Mouse (Mus musculus) T-helper 17 cell (primary cell): ENCODE measurements around the gene Kntc1.
"Not testable (repeated sequence)": the region's sequence is repeated elsewhere in the genome, so short reads cannot be mapped to it uniquely, and the experiment has no call there.

ENCODE experiments used
- in situ Hi-C, 2 experiments: fragments of 300-600 bp; cut with MboI, MseI; formaldehyde crosslinking; loops; 1 replicate in 1 of 2; 2 replicates in 1 of 2; pipeline ENCODE4 v1.15.1; 2025; ENCODE audit warnings: high pct_unique_total_duplicates in 2 of 2

The Kntc1 gene

DNA sequence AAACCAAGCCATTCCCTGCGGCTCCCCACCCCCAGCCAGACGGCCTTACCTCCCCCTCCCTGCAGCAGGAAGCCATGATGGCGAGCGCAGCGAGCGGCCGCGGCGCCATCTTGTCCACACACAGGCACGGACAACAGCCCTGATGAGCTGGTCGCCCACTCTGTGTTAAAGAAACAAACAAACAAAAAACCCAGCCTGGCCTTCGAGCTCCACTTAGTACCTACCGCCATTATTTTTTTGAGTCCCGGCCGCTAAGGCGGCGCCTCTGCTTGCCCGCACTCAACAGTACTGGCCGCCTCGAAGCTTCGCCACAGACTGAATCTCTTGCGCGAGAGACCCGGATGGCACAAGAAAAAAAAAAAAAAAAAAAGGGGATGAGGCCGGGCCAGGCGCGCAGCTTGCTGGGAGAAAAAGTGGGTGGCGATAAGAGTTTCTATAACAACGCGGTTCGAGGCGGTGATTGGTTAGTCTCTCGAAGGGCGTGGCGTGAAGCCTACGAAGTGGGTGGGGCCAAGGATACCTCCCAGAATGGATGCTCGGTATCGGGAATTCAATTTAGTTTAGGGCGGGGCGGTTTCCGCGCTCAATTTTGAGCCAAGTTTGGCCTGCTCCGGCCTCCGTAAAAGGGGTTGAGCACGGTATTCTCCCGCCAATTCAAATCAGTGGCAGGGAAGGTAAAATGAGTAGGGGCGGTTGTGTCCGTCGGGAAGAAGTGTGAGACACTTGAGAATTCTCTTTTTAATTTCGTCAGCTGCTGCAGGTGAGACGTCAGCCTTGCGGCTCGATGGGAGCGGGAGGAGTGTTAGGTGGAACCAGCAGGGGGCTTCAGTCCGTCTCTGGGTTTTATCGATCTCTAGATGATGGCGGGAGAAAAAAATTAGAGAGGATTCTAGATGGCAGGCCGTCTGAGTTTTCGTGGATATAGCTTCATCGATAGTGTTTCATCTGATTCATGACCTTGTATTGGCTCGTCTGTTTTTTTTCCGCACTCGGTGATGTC, at the start of gene Kntc1, which contains the start of gene Rsrc2:
Gene Kntc1 (plus strand): TSS at position 652 of the 1,000 bp plus-strand sequence.
Gene Rsrc2 (minus strand): TSS at position 350 of the 1,000 bp plus-strand sequence.
- in situ Hi-C loops = loop anchor here (25.0 kb wide), 2 partner anchors 1287 to 1312 kb away; no protein-coding TSS in a partner anchor

DNA sequence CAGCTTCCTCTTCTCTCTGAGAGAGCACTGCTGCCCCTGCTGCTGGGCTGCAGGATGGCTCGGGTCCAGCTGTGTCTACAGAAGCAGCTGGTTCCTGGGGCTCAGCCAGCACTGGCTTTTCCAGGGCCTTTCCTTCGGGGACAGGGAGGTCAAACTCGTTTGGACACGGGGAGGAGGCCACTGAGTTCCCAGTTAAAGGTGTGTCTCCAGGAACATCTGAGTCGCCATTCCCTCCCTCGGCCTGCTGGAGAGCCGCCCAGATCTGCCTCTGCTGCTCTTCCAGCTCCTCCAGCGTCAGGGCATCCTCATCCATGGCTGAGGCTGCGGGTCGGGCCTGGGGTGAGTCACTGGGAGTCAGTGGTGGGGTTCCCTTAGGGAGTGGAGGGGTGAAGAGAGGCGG, 48.9 kb upstream of the Kntc1 start:
- in situ Hi-C loops = loop anchor here (5.0 kb wide), 2 partner anchors 48 to 73 kb away; no protein-coding TSS in a partner anchor

DNA sequence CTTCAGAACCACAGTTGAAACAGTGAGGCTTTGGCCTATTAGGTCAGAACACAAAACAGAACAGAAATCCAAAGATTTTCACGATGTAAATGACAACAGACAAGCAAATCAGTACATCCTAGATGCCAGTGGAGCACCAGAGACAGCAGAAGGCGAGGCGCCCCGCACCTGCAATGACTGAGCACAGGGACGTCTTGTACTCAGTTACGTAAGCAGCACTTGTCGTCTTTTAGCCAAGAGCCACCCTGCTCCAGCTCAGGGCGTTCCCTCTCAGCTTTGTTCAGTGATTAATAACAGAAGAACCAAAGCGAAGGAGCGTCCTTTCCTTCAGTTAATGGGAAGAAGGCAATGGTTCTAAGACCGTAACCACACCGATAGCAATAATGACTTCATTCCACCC, 40.9 kb upstream of the Kntc1 start:
- in situ Hi-C loops = no loop called here

DNA sequence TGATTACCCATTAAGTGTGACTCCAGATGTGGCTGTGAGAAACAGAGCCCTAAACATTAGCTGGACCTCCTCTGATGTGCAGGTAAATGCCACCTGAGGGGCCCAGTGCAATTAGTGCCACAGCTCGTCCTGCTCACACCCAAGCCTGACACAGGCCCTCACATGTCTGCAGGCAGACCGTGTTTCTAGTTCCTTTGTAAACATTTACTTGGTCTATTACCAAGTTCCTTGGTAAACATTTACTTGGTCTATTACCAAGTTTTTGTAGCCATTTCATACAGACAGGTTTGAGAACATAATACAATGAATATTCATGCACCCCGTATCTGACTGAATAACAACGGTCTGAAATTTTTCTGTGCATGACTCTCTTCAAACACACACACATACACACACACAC, 39.9 kb upstream of the Kntc1 start:
- in situ Hi-C loops = no loop called here

DNA sequence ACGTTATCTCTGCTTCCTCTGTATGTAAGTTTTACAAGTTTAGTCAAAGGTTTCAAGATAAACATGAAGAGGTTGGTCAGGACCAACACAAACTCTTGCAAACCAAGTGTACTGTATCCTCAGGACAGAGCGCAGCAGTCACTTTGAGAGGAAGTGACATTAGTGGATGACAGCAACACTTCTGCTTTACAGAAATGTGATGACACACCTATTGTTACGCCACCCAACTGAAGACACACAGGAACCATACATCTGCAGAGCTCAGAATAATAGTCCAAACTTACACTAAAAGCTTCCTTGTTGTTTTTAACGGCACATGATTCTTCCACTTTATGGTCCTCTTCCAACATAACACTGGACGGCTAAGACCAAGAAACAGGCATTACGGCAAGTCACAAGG, 35.7 kb upstream of the Kntc1 start:
- in situ Hi-C loops = no loop called here

DNA sequence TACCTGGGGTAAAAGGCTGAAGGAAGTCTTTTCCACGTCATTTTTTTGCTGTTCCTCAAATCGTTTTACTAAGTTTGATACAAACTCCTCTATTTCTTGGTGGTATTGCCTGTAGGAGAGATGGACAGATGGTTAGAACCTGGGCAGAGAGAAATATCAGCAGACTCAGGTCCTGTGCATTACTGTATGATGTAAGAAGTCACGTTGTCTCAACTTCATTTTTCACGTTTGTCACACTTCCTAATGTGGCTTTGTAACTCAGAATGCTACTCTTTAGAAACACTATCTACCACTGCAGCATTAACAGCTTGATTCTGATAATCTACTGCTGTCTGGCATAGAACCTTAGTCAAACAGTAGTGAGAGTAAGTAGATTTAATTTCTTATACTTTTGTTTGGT, 34.9 kb upstream of the Kntc1 start:
- in situ Hi-C loops = no loop called here

DNA sequence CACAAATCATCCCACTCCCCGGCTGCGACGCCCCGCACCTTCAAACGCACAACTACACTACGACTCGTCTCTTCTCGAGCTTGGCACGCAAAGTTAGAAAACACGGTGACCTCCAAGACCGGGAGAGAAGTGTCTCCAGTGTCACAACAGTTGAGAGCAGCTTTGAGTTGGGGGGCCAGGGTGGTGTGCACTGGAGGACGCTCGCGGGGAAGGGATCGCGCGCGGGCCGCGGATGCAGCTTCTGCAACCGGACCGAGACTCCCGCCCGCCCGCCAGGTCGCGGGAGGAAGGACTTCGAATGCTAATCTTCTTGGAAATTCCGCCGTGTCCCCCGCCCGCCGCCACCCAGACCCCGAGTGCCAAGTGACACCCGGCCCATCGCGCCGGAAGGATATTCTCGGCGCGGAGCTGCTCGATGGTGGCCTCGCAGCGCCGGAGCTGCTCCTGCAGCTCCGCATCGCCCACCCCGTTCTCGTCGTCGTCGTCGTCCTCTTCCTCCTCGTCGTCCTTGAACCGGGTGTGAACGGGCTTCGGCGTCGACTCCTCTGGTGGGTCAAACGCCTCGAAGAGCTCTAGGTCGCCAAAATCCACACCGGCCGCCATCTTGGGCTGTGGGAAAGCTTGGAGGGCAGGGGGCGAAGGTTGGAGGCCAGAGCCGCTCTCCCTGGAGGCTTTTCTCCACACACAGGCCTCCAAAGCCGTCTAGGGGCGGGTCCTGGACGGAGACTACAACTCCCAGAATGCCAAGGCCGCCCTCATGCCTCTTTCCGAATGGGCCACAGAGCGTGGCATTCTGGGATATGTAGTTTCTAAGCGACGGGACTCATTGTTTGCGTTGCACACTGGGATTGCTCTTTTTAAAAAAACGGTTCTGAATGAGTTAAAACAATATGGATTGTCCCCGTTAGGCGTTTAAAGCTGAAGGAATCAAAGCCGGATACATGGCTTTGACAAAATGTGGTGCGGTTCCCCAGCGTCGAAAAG, 28.9 kb upstream of the Kntc1 start, which contains the start of gene Zcchc8:
Gene Zcchc8 (minus strand): TSS at position 773 of the 984 bp plus-strand sequence.
- in situ Hi-C loops = no loop called here

DNA sequence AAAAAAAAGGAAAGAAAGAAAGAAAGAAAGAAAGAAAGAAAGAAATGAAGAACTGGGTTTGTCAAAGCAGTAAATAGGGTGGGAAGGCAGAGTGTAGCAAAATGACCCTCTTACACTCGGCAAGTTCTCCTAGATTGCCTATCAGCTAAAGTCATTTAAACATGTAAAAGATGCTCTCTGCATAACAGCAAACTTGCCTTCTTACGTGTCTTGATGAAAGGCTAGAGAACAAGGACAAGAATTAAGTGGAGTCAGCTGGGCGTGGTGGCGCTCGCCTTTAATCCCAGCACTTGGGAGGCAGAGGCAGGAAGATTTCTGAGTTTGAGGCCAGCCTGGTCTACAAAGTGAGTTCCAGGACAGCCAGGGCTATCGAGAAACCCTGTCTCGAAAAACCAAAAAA, 25.7 kb upstream of the Kntc1 start:
- in situ Hi-C loops = not testable (repeated sequence)

DNA sequence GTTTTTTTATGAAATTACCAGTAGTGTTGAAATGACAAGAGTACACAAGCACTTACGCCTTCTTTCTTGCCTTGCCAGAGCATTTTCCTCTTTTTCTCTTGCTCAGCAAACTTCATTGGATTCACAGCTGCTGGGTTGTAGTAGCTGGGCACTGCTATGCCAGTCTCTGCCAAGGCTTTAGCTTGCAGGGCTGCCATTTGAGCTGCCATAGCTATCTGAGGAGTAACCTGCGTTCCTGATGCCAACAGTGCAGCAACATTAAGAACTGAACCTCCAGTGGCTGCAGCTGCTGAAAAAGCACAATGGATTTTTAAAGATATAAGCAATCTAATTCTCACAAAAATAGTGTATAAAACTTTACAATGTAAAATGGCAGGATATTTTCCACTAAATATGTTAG, 18.5 kb upstream of the Kntc1 start:
- in situ Hi-C loops = no loop called here

DNA sequence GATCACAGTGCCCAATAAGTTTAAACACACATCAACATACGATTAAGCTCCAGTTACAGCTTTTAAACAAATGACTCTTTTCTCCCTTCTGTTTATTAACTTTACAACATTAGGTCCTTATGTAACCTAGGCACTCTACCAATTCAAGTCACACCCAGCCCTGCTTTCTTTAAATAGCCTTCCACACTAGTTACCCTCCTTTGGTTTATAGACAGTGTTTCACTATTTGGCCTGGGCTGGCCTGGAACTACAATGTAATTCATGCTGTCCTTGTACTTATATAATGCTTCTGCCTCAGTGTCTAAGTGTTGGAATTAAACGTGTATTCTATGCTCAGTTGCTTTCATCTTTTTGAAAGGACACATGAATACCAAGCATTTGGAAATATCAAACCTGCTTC, 5.2 kb upstream of the Kntc1 start:
- in situ Hi-C loops = no loop called here

DNA sequence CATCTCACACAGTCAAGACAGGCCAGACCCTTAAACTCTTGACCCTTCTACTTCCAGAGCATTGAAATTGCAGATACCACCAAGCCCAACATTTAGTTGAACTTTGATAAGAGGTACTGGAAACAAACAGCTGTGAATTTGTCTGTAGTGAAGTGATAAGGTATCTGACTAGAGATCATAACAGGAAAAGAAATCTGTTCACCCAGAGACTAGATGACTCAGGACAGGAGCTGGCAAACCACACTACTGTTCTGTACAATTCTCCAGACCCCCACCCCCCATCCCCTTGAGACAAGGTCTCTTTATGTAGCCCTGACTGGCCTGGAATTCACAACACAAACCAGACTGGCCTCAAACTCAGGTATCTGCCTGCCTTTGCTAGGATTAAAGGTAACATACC, 3.3 kb upstream of the Kntc1 start:
- in situ Hi-C loops = no loop called here

DNA sequence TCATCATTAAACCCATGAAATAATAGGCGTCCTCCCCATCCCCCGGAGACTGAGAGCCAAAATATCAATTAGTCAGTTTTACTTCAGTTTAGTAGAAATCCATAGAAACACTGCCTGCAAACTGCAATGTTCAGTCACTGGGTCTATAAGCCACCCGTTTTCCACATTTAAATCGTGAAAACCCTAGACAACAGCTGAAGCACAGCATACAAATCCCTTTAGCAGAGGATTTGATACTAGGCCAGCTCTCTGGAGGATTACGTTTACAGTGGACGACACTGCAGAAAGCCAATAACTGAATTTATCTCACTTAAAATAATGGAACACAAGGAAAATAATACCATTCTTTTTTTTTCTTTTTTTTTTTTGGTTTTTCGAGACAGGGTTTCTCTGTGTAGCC, 1.9 kb upstream of the Kntc1 start:
- in situ Hi-C loops = no loop called here

DNA sequence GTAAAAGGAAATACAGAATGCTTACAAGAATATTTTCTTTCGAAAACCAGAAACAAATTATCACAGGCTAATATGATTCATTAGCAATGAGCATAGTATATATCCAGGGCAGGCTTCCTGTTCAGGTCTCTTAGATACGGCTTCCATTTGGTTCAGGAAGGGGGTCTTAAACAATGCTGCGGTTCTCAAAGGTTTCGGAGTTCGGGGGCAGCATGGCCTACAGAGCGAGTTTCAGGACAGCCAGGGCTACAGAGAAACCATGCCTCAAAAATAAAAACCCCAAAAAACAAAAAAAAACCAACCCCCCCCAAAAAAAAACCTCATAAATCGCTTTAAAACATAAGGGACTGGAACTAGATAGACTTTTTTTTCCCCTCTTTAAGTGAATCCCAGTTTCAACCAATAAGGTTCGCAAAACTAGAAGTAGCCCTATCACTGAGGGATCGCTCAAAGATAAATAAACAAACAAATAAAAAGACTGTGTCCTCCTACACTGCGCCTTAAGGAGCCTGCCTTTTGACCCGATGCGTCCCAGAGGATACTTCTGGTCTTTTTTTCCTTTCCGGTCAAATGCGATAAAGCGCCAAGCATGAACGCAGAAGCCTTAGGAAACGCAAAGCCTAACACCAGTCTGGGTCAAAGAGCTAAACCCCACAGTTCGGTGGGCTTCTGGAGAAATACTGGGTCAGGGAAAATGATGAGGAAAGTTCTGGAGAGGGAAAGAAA, 1.0 kb upstream of the Kntc1 start:
- in situ Hi-C loops = no loop called here

DNA sequence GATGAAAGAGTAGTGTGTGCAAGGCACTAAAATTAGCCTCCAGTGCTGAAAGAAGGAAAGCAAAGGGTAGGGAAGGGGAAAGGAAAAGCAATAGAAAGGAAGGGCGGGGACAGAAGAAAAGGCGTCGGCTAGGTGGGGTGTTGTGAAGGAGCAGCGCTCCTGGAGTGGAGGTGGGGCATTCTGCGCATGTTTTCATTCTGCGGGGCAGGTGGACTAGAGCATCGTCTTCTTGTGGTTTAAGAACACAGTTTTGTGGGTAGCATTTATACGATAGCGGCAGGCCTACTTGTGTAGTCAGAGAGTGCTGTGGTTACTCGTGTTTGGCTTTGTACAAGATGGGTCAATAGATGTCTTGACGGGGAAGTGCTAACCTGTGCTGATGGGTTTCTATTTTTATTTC, 16.0 kb downstream of the Kntc1 start:
- in situ Hi-C loops = loop anchor here (25.0 kb wide), 2 partner anchors 1303 to 1328 kb away; no protein-coding TSS in a partner anchor

DNA sequence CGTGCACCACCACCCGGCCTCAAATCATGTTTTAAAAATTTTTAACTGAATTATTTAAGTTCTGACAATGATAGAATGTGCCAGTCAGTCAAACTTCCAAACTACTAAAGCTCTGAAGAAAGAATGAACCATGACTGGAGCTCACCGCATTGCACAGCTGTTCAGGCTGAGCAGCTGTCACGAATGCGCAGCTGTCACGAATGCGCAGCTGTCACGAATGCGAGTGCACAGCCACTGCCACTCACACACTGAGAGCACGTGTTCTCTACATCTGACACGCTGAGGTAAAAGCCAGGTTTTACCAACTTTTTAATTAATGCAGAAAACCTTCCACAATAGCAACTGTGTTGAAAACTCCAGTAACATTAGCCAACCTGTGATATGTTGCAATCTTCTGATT, 16.9 kb downstream of the Kntc1 start:
- in situ Hi-C loops = loop anchor here (25.0 kb wide), 2 partner anchors 1304 to 1329 kb away; no protein-coding TSS in a partner anchor

DNA sequence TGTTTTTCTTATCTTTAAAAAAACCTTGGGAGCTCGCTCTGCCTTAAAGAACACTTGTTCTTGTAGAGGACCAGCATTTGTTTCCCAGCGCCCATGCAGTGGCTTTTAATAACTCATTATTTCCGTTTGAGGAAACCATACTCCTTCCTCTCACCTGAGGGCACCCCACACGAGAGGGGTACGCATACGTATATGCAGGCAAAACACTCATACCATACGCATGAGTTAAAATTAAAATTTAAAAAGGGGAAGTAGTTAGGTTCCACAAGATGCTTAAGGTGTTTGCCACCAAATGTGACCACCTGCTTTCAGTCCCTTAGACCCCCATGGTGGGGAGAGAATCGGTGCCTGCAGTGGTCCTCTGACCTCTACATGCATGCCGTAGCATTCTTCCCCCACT, 23.9 kb downstream of the Kntc1 start:
- in situ Hi-C loops = loop anchor here (10.0 to 25.0 kb wide), 3 partner anchors 611 to 1336 kb away; no protein-coding TSS in a partner anchor

DNA sequence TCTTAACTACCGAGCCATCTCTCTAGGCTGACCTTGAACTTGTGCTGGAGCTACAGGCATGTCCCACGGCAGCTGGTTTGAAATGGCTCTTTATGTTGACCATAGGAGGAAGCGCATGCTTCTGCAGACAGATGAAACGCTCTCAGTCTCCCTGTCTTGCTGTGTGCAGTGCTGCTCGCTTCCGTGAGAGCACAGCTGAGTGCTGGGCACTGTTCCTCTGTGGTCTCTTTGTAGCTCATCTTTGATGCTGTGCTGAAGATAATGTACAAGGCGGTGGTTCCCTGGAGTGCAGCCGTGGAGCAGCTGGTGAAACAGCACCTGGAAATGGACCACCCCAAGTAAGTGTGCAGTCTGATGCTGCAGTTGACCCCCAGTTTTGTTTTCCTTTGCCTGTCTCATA, 31.2 kb downstream of the Kntc1 start:
- in situ Hi-C loops = no loop called here

DNA sequence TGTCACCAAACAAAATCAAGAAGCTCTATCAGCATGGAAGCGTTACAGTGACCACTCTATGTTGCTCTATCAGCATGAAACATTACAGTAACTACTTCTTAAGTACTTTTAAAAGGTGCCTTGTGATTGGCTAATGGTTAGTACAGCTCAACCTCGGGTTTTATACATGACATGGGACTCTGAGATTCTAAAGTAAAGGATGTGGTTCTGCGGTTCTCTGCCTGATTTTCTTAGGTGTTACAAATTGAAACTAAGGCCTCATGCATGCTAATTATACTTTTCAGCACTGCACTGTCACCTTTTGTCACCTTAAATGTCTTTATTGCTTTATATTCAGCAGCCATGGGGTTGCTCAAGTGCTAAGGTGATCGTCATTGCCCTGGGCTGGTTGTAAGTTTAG, 32.3 kb downstream of the Kntc1 start:
- in situ Hi-C loops = no loop called here

DNA sequence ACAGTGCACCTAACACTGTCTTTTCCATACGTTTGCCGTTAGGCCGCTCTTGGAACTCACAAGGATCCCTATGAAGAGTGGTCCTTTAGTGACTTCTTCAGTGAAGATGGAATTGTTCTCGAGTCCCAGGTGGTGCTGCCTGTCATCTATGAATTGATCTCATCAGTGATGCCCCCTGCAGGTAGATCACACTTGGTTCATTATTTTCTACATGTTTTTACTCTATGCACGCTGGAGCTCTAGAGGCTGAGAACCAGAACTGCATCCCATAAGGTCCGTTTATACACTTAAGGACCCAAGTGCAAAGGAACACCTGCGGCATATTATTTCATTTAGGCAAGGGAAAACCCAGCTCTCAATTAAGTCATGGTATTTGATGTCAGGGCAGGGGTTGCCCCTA, 39.5 kb downstream of the Kntc1 start:
- in situ Hi-C loops = no loop called here

DNA sequence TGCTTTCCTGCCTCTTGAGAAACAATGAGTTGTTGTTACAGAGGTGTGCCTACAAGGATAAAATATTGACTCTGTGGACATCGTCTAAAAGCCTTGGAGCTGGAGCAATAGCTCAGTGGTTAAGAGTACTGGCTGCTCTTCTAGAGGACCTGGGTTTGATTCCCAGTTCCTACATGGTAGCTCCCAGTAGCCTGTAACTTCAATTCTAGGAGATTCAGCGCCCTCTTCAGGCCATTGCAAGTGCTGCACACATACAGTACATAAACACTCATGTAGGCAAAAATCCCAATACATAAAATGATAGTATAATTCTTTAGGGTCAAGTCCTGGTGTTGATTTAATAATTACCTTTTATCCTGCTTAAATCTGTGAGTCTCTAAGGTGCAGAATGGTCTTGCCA, 43.6 kb downstream of the Kntc1 start:
- in situ Hi-C loops = no loop called here

DNA sequence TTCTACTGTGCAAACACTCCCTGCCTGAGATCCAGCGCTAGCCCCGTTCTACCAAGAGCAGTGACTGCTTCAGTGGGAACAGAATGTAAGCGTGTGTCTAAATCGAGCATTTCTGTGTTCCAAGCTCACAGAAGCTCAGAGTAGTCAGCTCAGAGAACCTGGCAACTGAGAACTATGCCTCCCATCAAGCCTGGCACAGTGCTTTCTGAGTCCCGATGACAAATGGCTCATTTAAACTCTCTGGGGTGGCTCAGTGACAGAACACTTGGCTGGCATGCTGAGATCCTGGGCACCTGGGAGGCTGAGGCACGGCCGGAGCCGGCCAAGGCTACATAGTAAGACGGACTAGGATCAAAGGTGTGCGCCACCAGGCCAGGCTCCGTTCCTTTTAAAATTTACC, 56.8 kb downstream of the Kntc1 start:
- in situ Hi-C loops = no loop called here
